Mouse (Mus musculus): ENCODE results near the gene Tnc. TPM values are rescaled to one million over a fixed set of nuclear protein-coding genes. Genes with fewer than 3 reads are reported as not detected.

The Tnc gene
- polyA plus RNA-seq (2014; fragmentation: Nextera tagmentation; extraction: Ambion mirVana) = 13.0 and 13.8 TPM in 2 replicates

DNA sequence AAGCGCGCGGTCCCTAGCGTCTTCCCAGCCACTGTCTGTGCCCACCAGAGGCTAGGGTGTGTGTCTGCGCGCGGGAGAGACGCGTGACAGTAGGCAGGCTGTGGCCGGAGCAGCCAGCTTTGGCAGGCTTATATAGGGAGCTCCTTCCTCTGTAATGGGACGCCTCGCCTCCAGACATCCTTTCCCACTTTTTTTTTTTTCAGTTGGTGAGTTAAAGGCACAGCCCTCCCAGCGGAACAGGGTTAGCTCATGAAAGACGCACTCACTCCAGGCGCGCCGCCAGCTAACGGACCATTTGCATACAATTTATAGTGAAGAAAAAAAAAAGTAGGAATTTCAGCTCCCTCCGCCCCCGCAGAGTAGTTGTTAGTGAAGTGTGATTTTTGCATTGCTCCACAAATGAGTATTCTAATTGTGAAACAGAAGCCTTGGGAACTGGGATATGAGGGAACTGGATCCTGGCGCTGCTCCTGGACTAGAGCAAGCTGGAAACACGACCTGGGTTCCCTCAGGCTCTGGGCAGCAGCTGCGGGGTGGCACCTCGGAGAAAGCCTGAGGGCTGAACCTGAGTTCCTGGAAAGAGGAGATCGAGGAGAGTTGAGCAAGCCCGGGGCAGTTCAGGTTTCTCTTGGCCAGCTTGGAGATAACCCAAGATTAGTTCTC, at the start of gene Tnc:
TSS of gene Tnc (minus strand) at position 185 of the 663 bp plus-strand sequence.
- H3K27me3 ChIP-seq (ENCODE audit: control insufficient read depth, insufficient read depth, low read length) = no peaks in the 10 kb centered on the region
- no peaks in the 10 kb centered on the region for H3K36me3 ChIP-seq (replicated peaks; ENCODE audit: control insufficient read depth, insufficient read depth, low read depth, low read length)
- peak; percentile 68 for DNase-seq (ENCODE audit: low spot score)
- peak within 1 kb of the TSS; percentile 43 for H3K9ac ChIP-seq (replicated peaks; ENCODE audit: low read length)
- H3K9me3 ChIP-seq (replicated peaks; ENCODE audit: control insufficient read depth, low read length) = no peaks in the 10 kb centered on the region
- H3K4me2 ChIP-seq (ENCODE audit: low read depth, low read length) = peak within 1 kb of the TSS; percentile 69
- ATAC-seq (replicated peaks; ENCODE audit: insufficient number of reproducible peaks, low FRiP score, low TSS enrichment, low read depth) = peak; percentile 77
- 0% methylated on average over 26 of the region's 26 CpGs for WGBS
- no peaks in the 10 kb centered on the region; the same call in 1 of the 2 replicates for H3K4me1 ChIP-seq (ENCODE audit: control insufficient read depth, insufficient read depth, low read length)
- H3K4me3 ChIP-seq (ENCODE audit: low read depth, low read length) = peak within 1 kb of the TSS; percentile 33
- no peak within 1 kb of the TSS for H3K27ac ChIP-seq (replicated peaks; ENCODE audit: low read depth, low read length)

DNA sequence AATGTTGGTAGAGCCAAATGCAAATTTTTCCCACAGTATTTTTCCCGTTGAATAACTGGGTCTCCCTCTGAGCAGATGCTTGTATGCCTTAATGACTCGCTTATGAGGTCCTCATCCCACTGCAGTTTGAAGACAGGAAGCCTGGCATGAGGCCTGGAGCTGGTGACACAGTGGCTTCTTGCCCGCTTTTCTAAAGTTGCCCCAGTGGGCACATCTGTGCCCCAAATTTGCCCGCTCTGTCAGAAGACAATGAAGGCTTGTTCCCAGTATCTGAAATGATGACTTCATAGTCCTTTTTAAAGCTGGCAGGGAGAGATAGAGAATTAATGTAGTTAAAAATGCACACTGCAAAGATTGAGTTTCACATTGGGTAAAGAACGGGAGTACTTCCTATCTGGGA, 47.4 kb upstream of the Tnc start:
- 87% methylated on average over 5 of the region's 5 CpGs for WGBS
- no peaks in the 10 kb centered on the region for H3K9me3 ChIP-seq (replicated peaks; ENCODE audit: control insufficient read depth, low read length)
- no peak overlapping the region for H3K4me3 ChIP-seq (ENCODE audit: low read depth, low read length)
- H3K27me3 ChIP-seq (ENCODE audit: control insufficient read depth, insufficient read depth, low read length) = no peaks in the 10 kb centered on the region
- no peaks in the 10 kb centered on the region for H3K4me1 ChIP-seq (ENCODE audit: control insufficient read depth, insufficient read depth, low read length)
- no peak overlapping the region for H3K9ac ChIP-seq (replicated peaks; ENCODE audit: low read length)
- DNase-seq (ENCODE audit: low spot score) = no peak
- no peak for ATAC-seq (replicated peaks; ENCODE audit: insufficient number of reproducible peaks, low FRiP score, low TSS enrichment, low read depth)
- no peak overlapping the region for H3K4me2 ChIP-seq (ENCODE audit: low read depth, low read length)
- H3K36me3 ChIP-seq (replicated peaks; ENCODE audit: control insufficient read depth, insufficient read depth, low read depth, low read length) = no peaks in the 10 kb centered on the region
- no peak overlapping the region for H3K27ac ChIP-seq (replicated peaks; ENCODE audit: low read depth, low read length)

DNA sequence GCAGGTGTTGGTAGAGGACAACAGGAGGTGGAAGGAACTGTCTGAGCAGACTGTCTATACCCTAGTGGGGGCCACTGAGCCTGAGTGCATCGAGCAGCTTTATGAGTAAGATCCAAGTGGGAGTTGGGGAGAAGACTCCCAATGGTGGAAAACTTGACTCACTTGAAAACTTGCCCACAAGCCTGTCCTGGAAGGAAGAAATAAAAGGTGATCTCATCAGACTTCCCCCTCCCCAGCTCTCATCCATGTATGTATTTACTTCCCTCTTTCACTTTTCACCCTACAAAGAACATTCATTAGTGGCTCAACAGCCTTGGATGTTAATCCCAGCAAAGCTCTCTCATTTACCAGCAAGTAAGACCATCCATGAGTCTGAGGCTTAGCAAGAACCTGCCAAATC, 46.0 kb upstream of the Tnc start:
- no peak for DNase-seq (ENCODE audit: low spot score)
- no peaks in the 10 kb centered on the region for H3K9me3 ChIP-seq (replicated peaks; ENCODE audit: control insufficient read depth, low read length)
- WGBS = 75% methylated on average over 1 of the region's 1 CpGs
- no peaks in the 10 kb centered on the region for H3K4me1 ChIP-seq (ENCODE audit: control insufficient read depth, insufficient read depth, low read length)
- no peak overlapping the region for H3K27ac ChIP-seq (replicated peaks; ENCODE audit: low read depth, low read length)
- H3K36me3 ChIP-seq (replicated peaks; ENCODE audit: control insufficient read depth, insufficient read depth, low read depth, low read length) = no peaks in the 10 kb centered on the region
- no peak overlapping the region for H3K4me3 ChIP-seq (ENCODE audit: low read depth, low read length)
- no peak overlapping the region for H3K4me2 ChIP-seq (ENCODE audit: low read depth, low read length)
- ATAC-seq (replicated peaks; ENCODE audit: insufficient number of reproducible peaks, low FRiP score, low TSS enrichment, low read depth) = no peak
- no peaks in the 10 kb centered on the region for H3K27me3 ChIP-seq (ENCODE audit: control insufficient read depth, insufficient read depth, low read length)
- H3K9ac ChIP-seq (replicated peaks; ENCODE audit: low read length) = no peak overlapping the region

DNA sequence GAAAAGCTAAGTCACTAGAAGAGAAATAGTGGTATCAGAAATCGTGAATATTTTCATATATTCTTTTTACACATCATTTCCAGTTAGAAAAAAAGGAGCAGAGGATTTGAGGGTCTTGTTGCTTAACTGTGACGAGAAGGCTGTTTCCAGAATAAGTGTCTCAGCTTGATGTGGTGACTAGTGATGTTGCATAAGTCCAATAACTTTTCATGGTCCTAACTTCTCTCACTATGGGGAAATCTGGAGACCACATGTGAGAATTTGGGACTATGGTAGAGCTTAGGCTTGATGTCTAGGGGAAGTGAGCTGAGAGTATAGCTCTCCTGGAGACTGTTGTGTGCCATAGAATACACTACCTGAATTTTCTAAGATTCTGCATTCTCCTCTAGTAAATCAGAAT, 42.6 kb upstream of the Tnc start:
- Histone ChIP-seq H3K4me3 (ENCODE audit: low read depth, low read length) (no peak overlapping the region), H3K4me1 (ENCODE audit: control insufficient read depth, insufficient read depth, low read length) (no peaks in the 10 kb centered on the region), H3K27ac (replicated peaks; ENCODE audit: low read depth, low read length) (no peak overlapping the region), H3K27me3 (ENCODE audit: control insufficient read depth, insufficient read depth, low read length) (no peaks in the 10 kb centered on the region), H3K9me3 (replicated peaks; ENCODE audit: control insufficient read depth, low read length) (no peaks in the 10 kb centered on the region), H3K4me2 (ENCODE audit: low read depth, low read length) (no peak overlapping the region), H3K36me3 (replicated peaks; ENCODE audit: control insufficient read depth, insufficient read depth, low read depth, low read length) (no peaks in the 10 kb centered on the region), H3K9ac (replicated peaks; ENCODE audit: low read length) (no peak overlapping the region)
- 81% methylated on average over 2 of the region's 2 CpGs for WGBS
- DNase-seq (ENCODE audit: low spot score) = no peak
- no peak for ATAC-seq (replicated peaks; ENCODE audit: insufficient number of reproducible peaks, low FRiP score, low TSS enrichment, low read depth)

DNA sequence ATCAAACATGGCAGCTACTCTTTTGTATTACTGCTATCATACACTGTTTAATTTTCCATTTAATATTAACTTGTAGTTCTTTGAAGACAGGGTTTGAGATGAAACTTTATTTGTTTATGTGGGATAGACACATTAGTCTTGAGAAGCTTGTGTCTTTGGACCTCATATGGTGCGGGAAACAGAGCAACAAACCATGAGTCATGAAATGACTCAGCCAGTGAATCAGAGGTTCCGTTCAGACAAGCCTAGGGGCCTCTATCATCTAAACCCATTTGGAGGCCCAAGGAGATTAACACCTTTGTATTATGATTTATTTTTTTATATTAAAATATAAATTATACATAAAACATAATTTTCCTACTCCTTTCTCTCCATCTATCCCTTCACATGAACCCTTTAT, 40.9 kb upstream of the Tnc start:
- Histone ChIP-seq H3K27ac (replicated peaks; ENCODE audit: low read depth, low read length) (no peak overlapping the region), H3K9ac (replicated peaks; ENCODE audit: low read length) (no peak overlapping the region), H3K9me3 (replicated peaks; ENCODE audit: control insufficient read depth, low read length) (no peaks in the 10 kb centered on the region), H3K27me3 (ENCODE audit: control insufficient read depth, insufficient read depth, low read length) (no peaks in the 10 kb centered on the region), H3K4me3 (ENCODE audit: low read depth, low read length) (no peak overlapping the region), H3K4me1 (ENCODE audit: control insufficient read depth, insufficient read depth, low read length) (no peaks in the 10 kb centered on the region), H3K36me3 (replicated peaks; ENCODE audit: control insufficient read depth, insufficient read depth, low read depth, low read length) (no peaks in the 10 kb centered on the region), H3K4me2 (ENCODE audit: low read depth, low read length) (no peak overlapping the region)
- 82% methylated on average over 2 of the region's 2 CpGs for WGBS
- no peak for DNase-seq (ENCODE audit: low spot score)
- no peak for ATAC-seq (replicated peaks; ENCODE audit: insufficient number of reproducible peaks, low FRiP score, low TSS enrichment, low read depth)

DNA sequence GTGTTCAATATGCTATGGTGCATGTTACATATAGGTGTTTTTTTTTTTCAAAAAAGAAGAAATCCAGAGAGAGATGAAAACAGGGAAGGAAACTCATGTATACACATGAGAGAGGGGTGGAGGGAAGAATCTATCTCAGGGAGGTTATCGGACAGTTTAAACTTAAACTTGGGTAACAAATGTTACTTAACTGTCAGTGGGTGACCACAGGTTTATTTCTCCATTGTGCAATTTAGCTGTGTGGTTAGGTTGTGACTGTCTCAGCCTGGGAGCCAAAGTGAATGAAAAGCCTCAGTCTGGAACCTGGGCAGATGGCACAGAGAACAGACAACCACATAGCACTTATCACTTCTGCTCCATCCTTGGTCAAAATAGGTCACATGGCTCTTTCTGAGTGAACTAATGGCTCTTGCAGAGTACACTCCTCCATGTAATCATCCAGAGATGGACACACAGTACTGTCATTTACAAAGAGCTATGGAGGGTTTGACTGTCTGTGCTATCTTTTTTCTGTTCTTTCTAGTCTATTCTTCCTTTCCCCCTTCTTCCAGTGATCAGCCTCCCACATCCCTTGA, 39.3 kb upstream of the Tnc start:
- no peak overlapping the region for H3K4me2 ChIP-seq (ENCODE audit: low read depth, low read length)
- H3K27me3 ChIP-seq (ENCODE audit: control insufficient read depth, insufficient read depth, low read length) = no peaks in the 10 kb centered on the region
- no peaks in the 10 kb centered on the region for H3K9me3 ChIP-seq (replicated peaks; ENCODE audit: control insufficient read depth, low read length)
- no peak overlapping the region for H3K9ac ChIP-seq (replicated peaks; ENCODE audit: low read length)
- H3K27ac ChIP-seq (replicated peaks; ENCODE audit: low read depth, low read length) = no peak overlapping the region
- H3K4me3 ChIP-seq (ENCODE audit: low read depth, low read length) = no peak overlapping the region
- WGBS = 80% methylated on average over 1 of the region's 1 CpGs
- no peaks in the 10 kb centered on the region for H3K4me1 ChIP-seq (ENCODE audit: control insufficient read depth, insufficient read depth, low read length)
- H3K36me3 ChIP-seq (replicated peaks; ENCODE audit: control insufficient read depth, insufficient read depth, low read depth, low read length) = no peaks in the 10 kb centered on the region
- no peak for ATAC-seq (replicated peaks; ENCODE audit: insufficient number of reproducible peaks, low FRiP score, low TSS enrichment, low read depth)
- DNase-seq (ENCODE audit: low spot score) = no peak

DNA sequence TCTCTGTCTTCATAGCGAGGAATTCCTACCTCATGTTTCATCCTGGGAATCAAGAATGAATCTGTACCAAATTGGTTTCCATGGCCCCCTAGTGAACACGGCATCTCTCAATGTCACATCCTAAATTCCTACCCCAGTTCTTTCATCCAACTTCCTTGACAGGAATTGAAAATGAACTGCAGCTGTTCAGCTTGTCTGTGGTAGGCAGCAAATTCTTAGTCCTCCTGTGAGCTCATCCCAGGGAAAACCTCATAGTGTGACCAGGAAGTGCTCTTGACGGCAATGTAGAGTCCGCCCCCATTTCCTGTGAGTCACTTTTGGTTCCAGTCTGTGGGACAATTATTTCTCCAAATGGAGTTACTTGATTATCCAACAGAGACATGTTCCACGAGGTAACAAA, 37.0 kb upstream of the Tnc start:
- H3K9me3 ChIP-seq (replicated peaks; ENCODE audit: control insufficient read depth, low read length) = no peaks in the 10 kb centered on the region
- H3K4me2 ChIP-seq (ENCODE audit: low read depth, low read length) = no peak overlapping the region
- no peak overlapping the region for H3K4me3 ChIP-seq (ENCODE audit: low read depth, low read length)
- H3K27me3 ChIP-seq (ENCODE audit: control insufficient read depth, insufficient read depth, low read length) = no peaks in the 10 kb centered on the region
- 62% methylated on average over 5 of the region's 5 CpGs for WGBS
- DNase-seq (ENCODE audit: low spot score) (no peak), ATAC-seq (replicated peaks; ENCODE audit: insufficient number of reproducible peaks, low FRiP score, low TSS enrichment, low read depth) (no peak)
- H3K36me3 ChIP-seq (replicated peaks; ENCODE audit: control insufficient read depth, insufficient read depth, low read depth, low read length) = no peaks in the 10 kb centered on the region
- no peak overlapping the region for H3K27ac ChIP-seq (replicated peaks; ENCODE audit: low read depth, low read length)
- no peaks in the 10 kb centered on the region for H3K4me1 ChIP-seq (ENCODE audit: control insufficient read depth, insufficient read depth, low read length)
- H3K9ac ChIP-seq (replicated peaks; ENCODE audit: low read length) = no peak overlapping the region

DNA sequence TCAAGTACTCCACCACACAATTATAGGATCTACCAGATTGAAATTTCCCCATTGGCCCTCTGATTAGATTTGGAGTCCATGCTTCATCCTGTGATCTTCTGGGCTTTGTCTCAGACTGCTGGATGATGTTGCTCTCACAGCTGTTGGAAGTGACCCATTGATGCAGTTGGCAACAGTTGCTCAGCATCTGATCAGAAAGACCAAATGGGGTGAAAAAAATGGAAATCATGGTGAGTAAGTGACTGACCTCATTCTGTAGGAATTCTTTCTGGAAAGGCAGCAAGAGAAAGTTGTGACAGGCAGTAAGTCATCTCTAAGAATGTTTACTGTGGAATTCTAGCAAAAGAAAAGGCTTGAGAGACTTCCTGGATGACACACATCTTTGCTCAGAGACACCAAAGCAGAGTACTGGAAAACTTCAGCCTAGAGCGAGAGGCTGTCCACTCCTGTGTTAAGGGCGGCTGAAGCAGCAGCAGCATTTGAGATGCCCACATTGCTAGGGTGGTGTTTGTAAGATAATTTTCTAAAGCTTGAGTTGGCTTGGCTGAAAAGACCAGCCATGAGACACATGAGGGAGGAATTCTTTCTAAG, 31.3 kb upstream of the Tnc start:
- ATAC-seq (replicated peaks; ENCODE audit: insufficient number of reproducible peaks, low FRiP score, low TSS enrichment, low read depth) = no peak
- Histone ChIP-seq H3K36me3 (replicated peaks; ENCODE audit: control insufficient read depth, insufficient read depth, low read depth, low read length) (no peaks in the 10 kb centered on the region), H3K9me3 (replicated peaks; ENCODE audit: control insufficient read depth, low read length) (no peaks in the 10 kb centered on the region), H3K9ac (replicated peaks; ENCODE audit: low read length) (no peak overlapping the region), H3K4me2 (ENCODE audit: low read depth, low read length) (no peak overlapping the region), H3K27ac (replicated peaks; ENCODE audit: low read depth, low read length) (no peak overlapping the region), H3K4me3 (ENCODE audit: low read depth, low read length) (no peak overlapping the region), H3K4me1 (ENCODE audit: control insufficient read depth, insufficient read depth, low read length) (no peaks in the 10 kb centered on the region), H3K27me3 (ENCODE audit: control insufficient read depth, insufficient read depth, low read length) (no peaks in the 10 kb centered on the region)
- no peak for DNase-seq (ENCODE audit: low spot score)
- 94% methylated on average over 2 of the region's 2 CpGs for WGBS

Data from embryonic facial prominence, embryonic 11.5 days (tissue).